Mouse (Mus musculus) kidney, postnatal 0 days (tissue): ENCODE measurements around the gene Dusp18. TPM values are rescaled to one million over a fixed set of nuclear protein-coding genes. Genes with fewer than 3 reads are reported as not detected.
A peak's percentile ranks its signal among the peaks of the same experiment; 100 is the strongest.

Experiments
- ATAC-seq: fragments of 200-750 bp; cut with Nextera tagmentation; replicated peaks from 2 replicates; pipeline ENCODE4 v1.8.0; 2017; ENCODE audit warnings: low read depth, moderate number of reproducible peaks, moderate TSS enrichment, moderate library complexity; ENCODE audit not compliant: low FRiP score
- DNase-seq: peaks from one replicate; pipeline ENCODE4 v3.0.0-alpha.2; 2016; ENCODE audit warnings: low spot score
- H3K27ac ChIP-seq: fragments of 300-500 bp; sonication (generic); 2 replicates; pipeline ENCODE4 v1.5.1; 2014; ENCODE audit warnings: mild to moderate bottlenecking
- H3K27me3 ChIP-seq: fragments of 300-500 bp; sonication (generic); 2 replicates; pipeline ENCODE4 v1.6.1; 2014; ENCODE audit warnings: low read length, mixed read lengths; ENCODE audit not compliant: insufficient read depth
- H3K36me3 ChIP-seq: fragments of 300-500 bp; sonication (generic); 2 replicates; pipeline ENCODE4 v1.6.1; 2014; ENCODE audit warnings: low read length, mixed read lengths; ENCODE audit not compliant: insufficient read depth
- H3K4me1 ChIP-seq: fragments of 300-500 bp; sonication (generic); replicated peaks from 2 replicates; pipeline ENCODE4 v1.6.1; 2014; ENCODE audit warnings: antibody characterized with exemption, low read length, mixed read lengths; ENCODE audit not compliant: insufficient read depth
- H3K4me2 ChIP-seq: fragments of 300-500 bp; sonication (generic); 2 replicates; pipeline ENCODE4 v1.6.1; 2014; ENCODE audit warnings: mild to moderate bottlenecking, low read length, moderate library complexity, mixed read lengths
- H3K4me3 ChIP-seq: fragments of 300-500 bp; sonication (generic); replicated peaks from 2 replicates; pipeline ENCODE4 v1.5.1; 2014; ENCODE audit warnings: low read depth, low read length
- H3K9ac ChIP-seq: fragments of 300-500 bp; sonication (generic); 2 replicates; pipeline ENCODE4 v1.6.1; 2014; ENCODE audit warnings: low read depth, low read length
- H3K9me3 ChIP-seq: fragments of 300-500 bp; sonication (generic); replicated peaks from 2 replicates; pipeline ENCODE4 v1.6.1; 2016; ENCODE audit warnings: low read length, inconsistent platforms, mixed read lengths
- CTCF ChIP-seq: IDR thresholded peaks from 2 replicates; pipeline ENCODE4 v1.5.1; 2016; ENCODE audit warnings: antibody characterized with exemption, low read depth, mild to moderate bottlenecking, moderate library complexity
- WGBS: fragments of 180-500 bp; shearing (Covaris S2); extraction: QIAGEN DNeasy Blood & Tissue Kit; methylation state at CpG from one replicate; pipeline ENCODE4 v1.1.7; 2014; 5-methylcytosine and 5-hydroxymethylcytosine counted together
- polyA plus RNA-seq: library from polyadenylated mRNA; unstranded; fragments of >200 nt; fragmentation: Nextera tagmentation; extraction: Ambion mirVana; gene quantifications from 2 replicates; pipeline ENCODE4 v1.2.1, GENCODE M21; 2015

Dusp18 gene
- polyA plus RNA-seq, 1 experiment from 2014 or later: 10.1 TPM

DNA sequence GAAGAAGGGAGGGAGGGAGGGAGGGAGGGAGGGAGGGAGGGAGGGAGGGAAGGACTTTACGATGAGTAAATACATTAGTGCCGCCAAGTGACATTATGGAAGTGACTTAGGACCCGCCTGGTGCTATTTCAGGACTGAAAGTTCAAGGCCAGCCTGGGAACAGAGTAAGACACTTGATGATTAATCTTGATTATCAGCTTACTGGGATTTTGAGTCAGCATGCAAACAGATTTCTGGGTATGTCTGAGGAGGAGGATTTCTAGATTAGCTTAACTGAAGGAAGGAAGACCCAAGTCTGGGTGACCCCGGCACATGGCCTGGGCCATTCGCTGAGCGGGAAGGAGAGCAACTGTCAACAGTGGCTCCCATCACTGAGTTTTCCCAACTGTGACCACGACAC is 25.4 kb downstream of the Dusp18 start:
- Histone ChIP-seq H3K9me3 (no peaks in the 10 kb centered on the region), H3K4me1 (no peaks in the 10 kb centered on the region), H3K27me3 (no peaks in the 10 kb centered on the region), H3K4me3 (no peak overlapping the region), H3K36me3 (peaks cover 20% of the 10 kb centered on the region), H3K27ac (no peak overlapping the region), H3K9ac (no peak overlapping the region), H3K4me2 (no peak overlapping the region)
- DNase-seq (no peak), ATAC-seq (no peak)
- WGBS: 79% methylated on average over 7 of the region's 7 CpGs
- no peak for TF ChIP-seq CTCF

DNA sequence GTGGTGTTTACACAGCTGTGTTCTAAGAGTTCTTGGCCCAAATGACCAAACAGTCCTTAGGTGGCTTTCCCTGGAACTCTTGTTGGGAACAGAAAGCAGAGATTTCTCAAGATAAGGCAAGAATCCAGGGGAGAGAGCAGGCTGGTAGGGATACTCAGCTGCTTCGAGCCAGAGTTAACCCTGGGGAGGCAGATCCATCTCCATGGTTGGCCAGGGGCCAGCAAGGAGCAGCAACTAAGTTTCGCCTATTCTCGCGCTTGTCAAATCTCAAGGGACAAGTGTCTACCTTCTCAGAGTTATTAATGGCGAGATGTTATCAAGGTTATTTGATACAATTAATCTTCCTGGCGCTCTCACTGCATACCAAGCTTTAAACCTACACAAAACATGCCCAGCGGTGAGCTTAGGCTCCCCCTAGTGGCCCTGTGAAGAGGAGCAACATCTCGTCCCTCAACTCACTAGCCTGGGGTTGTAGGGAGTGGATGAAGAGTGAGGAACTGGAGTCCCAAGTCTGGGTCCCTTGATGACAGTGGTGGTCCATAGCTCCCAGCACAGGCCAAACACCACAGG is 26.3 kb downstream of the Dusp18 start:
- peak; percentile 65 for DNase-seq
- no peaks in the 10 kb centered on the region for H3K27me3 ChIP-seq
- H3K27ac ChIP-seq: no peak overlapping the region
- peak; percentile 82 for TF ChIP-seq CTCF
- 42% methylated on average over 8 of the region's 8 CpGs for WGBS
- H3K4me1 ChIP-seq: no peaks in the 10 kb centered on the region
- ATAC-seq: no peak
- peaks cover 20% of the 10 kb centered on the region for H3K36me3 ChIP-seq
- no peak overlapping the region for H3K4me3 ChIP-seq
- no peaks in the 10 kb centered on the region for H3K9me3 ChIP-seq
- no peak overlapping the region for H3K9ac ChIP-seq
- H3K4me2 ChIP-seq: no peak overlapping the region

DNA sequence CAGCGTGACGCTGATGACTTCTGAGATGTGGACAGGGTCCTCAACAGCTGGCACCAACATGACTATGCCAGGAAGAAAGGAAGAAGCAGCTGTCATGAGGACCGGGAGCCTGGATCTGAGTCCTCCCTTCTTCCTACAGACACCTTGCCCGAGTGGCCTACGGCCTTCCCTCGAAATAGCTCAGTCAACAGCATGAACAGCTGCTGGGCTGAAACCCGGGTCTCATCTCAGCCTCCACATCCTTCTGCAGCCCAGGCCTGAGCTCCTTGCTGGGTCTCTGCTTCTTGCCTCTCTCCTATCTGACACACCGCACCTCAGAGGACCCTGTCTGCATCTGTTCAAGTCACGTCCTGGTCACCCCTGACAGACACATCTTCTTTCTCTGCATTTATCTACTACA is 27.1 kb downstream of the Dusp18 start:
- ATAC-seq (no peak), DNase-seq (no peak)
- no peak for TF ChIP-seq CTCF
- no peaks in the 10 kb centered on the region for H3K4me1 ChIP-seq
- 96% methylated on average over 9 of the region's 9 CpGs for WGBS
- no peak overlapping the region for H3K27ac ChIP-seq
- peaks cover 16% of the 10 kb centered on the region for H3K36me3 ChIP-seq
- no peak overlapping the region for H3K9ac ChIP-seq
- H3K4me3 ChIP-seq: no peak overlapping the region
- H3K27me3 ChIP-seq: no peaks in the 10 kb centered on the region
- H3K9me3 ChIP-seq: no peaks in the 10 kb centered on the region
- H3K4me2 ChIP-seq: no peak overlapping the region

DNA sequence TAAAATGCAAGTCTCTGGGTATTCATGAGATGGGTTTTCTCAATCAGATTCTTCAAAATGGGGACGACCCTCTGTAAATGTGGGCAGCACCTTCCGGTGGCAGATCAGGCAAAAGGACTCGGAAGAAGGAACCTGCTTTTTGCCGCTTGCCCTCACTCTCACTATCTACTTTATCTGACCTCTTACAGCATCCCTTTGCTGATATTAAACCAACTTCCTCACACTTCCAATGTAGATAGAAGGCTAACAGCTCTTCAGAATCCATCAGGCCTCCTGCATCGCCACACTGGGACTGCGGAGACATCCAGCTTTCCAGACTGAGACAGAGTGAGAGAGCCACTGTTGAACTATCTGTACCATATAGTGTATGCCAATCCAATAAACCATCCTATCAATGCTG is 27.7 kb downstream of the Dusp18 start:
- no peak overlapping the region for H3K4me2 ChIP-seq
- H3K27me3 ChIP-seq: no peaks in the 10 kb centered on the region
- peaks cover 15% of the 10 kb centered on the region for H3K36me3 ChIP-seq
- H3K4me1 ChIP-seq: no peaks in the 10 kb centered on the region
- WGBS: 95% methylated on average over 6 of the region's 6 CpGs
- no peak for TF ChIP-seq CTCF
- H3K4me3 ChIP-seq: no peak overlapping the region
- H3K9me3 ChIP-seq: no peaks in the 10 kb centered on the region
- H3K9ac ChIP-seq: no peak overlapping the region
- DNase-seq (no peak), ATAC-seq (no peak)
- no peak overlapping the region for H3K27ac ChIP-seq

DNA sequence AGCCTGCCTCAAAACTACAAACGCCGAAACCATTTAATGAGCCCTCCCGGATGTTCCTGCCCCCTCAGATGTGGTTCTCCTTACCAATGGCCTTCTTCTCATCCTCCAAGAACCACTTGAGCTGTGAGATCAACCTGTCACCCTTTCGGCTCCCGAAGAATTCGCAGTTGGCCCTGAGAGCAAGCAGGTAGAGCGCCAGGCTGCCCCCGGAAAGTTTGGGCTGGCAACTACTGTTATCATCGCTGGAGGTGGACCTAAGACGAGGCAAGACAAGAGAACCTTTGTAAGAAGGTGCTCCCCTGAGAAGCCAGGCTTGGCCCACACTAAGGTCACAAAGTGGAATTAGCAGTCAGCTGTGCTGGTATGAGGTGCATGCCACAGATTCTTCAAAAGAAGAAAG is 30.9 kb downstream of the Dusp18 start:
- DNase-seq (no peak), ATAC-seq (no peak)
- Histone ChIP-seq H3K27me3 (no peaks in the 10 kb centered on the region), H3K27ac (no peak overlapping the region), H3K4me1 (0 out of 2 replicates have a peak, but pooled peaks cover 2% of the 10 kb centered on the region), H3K9ac (no peak overlapping the region), H3K9me3 (no peaks in the 10 kb centered on the region), H3K4me2 (no peak overlapping the region), H3K4me3 (no peak overlapping the region), H3K36me3 (peaks cover 15% of the 10 kb centered on the region)
- 92% methylated on average over 10 of the region's 10 CpGs for WGBS
- no peak for TF ChIP-seq CTCF

DNA sequence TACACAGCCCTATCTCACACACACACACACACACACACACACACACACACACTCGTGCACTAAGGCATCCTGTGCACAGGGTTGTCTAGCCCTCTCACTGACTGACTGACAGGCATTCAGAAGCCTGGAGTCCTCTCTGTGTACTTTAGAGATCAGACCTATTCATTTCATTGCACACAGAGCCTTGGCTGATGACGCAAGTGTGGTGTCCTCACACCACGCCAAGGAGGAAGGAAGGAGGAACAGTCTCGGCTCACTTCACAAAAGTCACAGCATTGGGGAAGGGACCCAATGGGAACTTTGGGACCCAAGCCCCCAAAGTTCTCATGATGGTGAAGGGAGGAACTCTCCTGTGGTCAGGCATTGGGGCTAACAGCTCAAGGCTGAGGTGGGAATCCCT is 35.0 kb downstream of the Dusp18 start:
- Histone ChIP-seq H3K4me1 (0 out of 2 replicates have a peak, but pooled peaks cover 12% of the 10 kb centered on the region), H3K9ac (no peak overlapping the region), H3K4me2 (peak overlapping the region; percentile 76; the same call in 1 of the 2 replicates), H3K27me3 (no peaks in the 10 kb centered on the region), H3K36me3 (no peaks in the 10 kb centered on the region; the same call in 1 of the 2 replicates), H3K9me3 (no peaks in the 10 kb centered on the region), H3K27ac (no peak overlapping the region), H3K4me3 (no peak overlapping the region)
- ATAC-seq: no peak
- no peak for TF ChIP-seq CTCF
- DNase-seq: no peak
- 77% methylated on average over 4 of the region's 4 CpGs for WGBS

DNA sequence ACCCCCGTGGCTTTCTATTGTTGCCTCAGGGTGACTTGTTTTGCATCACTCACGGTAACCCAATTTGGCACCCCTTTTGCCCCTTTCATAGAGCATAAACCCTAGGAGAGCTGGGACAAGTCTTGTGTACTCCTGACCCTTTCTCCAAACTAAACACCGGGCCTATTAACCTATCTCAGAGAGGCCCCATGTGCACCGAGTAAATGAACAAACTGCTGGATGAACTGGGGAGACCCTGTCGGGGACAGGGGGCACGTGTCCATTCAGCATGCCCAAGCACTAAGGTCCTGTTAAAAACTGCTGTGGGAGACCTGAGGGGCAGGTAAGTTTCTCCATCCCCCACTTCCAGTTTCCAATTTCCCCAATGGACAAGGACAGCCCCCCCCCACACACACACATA is 35.9 kb downstream of the Dusp18 start:
- peak overlapping the region; percentile 76 for H3K4me2 ChIP-seq
- H3K27me3 ChIP-seq: no peaks in the 10 kb centered on the region
- no peak for TF ChIP-seq CTCF
- 0 out of 2 replicates have a peak, but pooled peaks cover 12% of the 10 kb centered on the region for H3K4me1 ChIP-seq
- H3K27ac ChIP-seq: 0 out of 2 replicates have a peak overlapping the region, but pooled peaks have one; percentile 60
- no peaks in the 10 kb centered on the region for H3K9me3 ChIP-seq
- no peak for DNase-seq
- peak overlapping the region; percentile 67 for H3K9ac ChIP-seq
- WGBS: 27% methylated on average over 6 of the region's 6 CpGs
- peak overlapping the region; percentile 46 for H3K4me3 ChIP-seq
- no peak for ATAC-seq
- no peaks in the 10 kb centered on the region; the same call in 1 of the 2 replicates for H3K36me3 ChIP-seq
